Mouse (Mus musculus): ENCODE measurements at regions not wholly inside any gene's neighbourhood (a gene's known extent, or its start where the extent isn't known, plus 50 kb on each side); places are given as distances from the start of the nearest gene placed in this dataset.

GRCm38 (mm10) chr11:114178746-114179472, 112.1 kb upstream of the Sdk2 start:
- Histone ChIP-seq H3K36me3 (replicated peaks) (no peaks in the 10 kb centered on the region), H3K4me3 (ENCODE audit: low read depth, low read length) (no peak overlapping the region), H3K9me3 (replicated peaks) (peaks cover 87% of the 10 kb centered on the region), H3K27me3 (ENCODE audit: insufficient read depth, low read length) (no peaks in the 10 kb centered on the region), H3K4me1 (ENCODE audit: insufficient read depth, low read depth, low read length) (no peaks in the 10 kb centered on the region)
- ATAC-seq (ENCODE audit: extremely low read depth, insufficient number of reproducible peaks, low FRiP score, poor library complexity, severe bottlenecking): no peak
- TF ChIP-seq GATA2 (IDR thresholded peaks at IDR 0.05; ENCODE audit: borderline replicate concordance, low read depth, low read length) (no peak), CTCF (IDR thresholded peaks at IDR 0.05; ENCODE audit: low read depth, low read length) (no peak), TAL1 (conservative IDR thresholded peaks at IDR 0.05; ENCODE audit: low read depth, low read length) (no peak), GATA1 (IDR thresholded peaks at IDR 0.05; ENCODE audit: borderline replicate concordance, low read length) (no peak), POLR2AphosphoS5 (IDR thresholded peaks at IDR 0.05; ENCODE audit: insufficient replicate concordance, low read depth, low read length) (no peak)
- DNase-seq (ENCODE audit: low spot score): no peak

GRCm38 (mm10) chr11:114177789-114178188, 110.9 kb upstream of the Sdk2 start:
- no peak for DNase-seq (ENCODE audit: low spot score)
- TF ChIP-seq GATA2 (IDR thresholded peaks at IDR 0.05; ENCODE audit: borderline replicate concordance, low read depth, low read length): no peak
- no peak for TF ChIP-seq CTCF (IDR thresholded peaks at IDR 0.05; ENCODE audit: low read depth, low read length)
- TF ChIP-seq GATA1 (IDR thresholded peaks at IDR 0.05; ENCODE audit: borderline replicate concordance, low read length): no peak
- no peak for TF ChIP-seq TAL1 (conservative IDR thresholded peaks at IDR 0.05; ENCODE audit: low read depth, low read length)
- no peak for TF ChIP-seq POLR2AphosphoS5 (IDR thresholded peaks at IDR 0.05; ENCODE audit: insufficient replicate concordance, low read depth, low read length)
- Histone ChIP-seq H3K36me3 (replicated peaks) (no peaks in the 10 kb centered on the region), H3K9me3 (replicated peaks) (peaks cover 86% of the 10 kb centered on the region), H3K27me3 (ENCODE audit: insufficient read depth, low read length) (no peaks in the 10 kb centered on the region), H3K4me3 (ENCODE audit: low read depth, low read length) (no peak overlapping the region), H3K4me1 (ENCODE audit: insufficient read depth, low read depth, low read length) (no peaks in the 10 kb centered on the region)
- no peak for ATAC-seq (ENCODE audit: extremely low read depth, insufficient number of reproducible peaks, low FRiP score, poor library complexity, severe bottlenecking)

GRCm38 (mm10) chr11:114177281-114177680, 110.4 kb upstream of the Sdk2 start:
- H3K36me3 ChIP-seq (replicated peaks): no peaks in the 10 kb centered on the region
- ATAC-seq (ENCODE audit: extremely low read depth, insufficient number of reproducible peaks, low FRiP score, poor library complexity, severe bottlenecking): no peak

GRCm38 (mm10) chr11:114176671-114177212, 109.9 kb upstream of the Sdk2 start:
- DNase-seq (ENCODE audit: low spot score) (no peak), ATAC-seq (ENCODE audit: extremely low read depth, insufficient number of reproducible peaks, low FRiP score, poor library complexity, severe bottlenecking) (no peak)
- H3K4me3 ChIP-seq (ENCODE audit: low read depth, low read length): no peak overlapping the region
- no peaks in the 10 kb centered on the region for H3K36me3 ChIP-seq (replicated peaks)
- no peaks in the 10 kb centered on the region for H3K4me1 ChIP-seq (ENCODE audit: insufficient read depth, low read depth, low read length)
- no peaks in the 10 kb centered on the region for H3K27me3 ChIP-seq (ENCODE audit: insufficient read depth, low read length)
- H3K9me3 ChIP-seq (replicated peaks): peaks cover 86% of the 10 kb centered on the region
- TF ChIP-seq CTCF (IDR thresholded peaks at IDR 0.05; ENCODE audit: low read depth, low read length) (no peak), TAL1 (conservative IDR thresholded peaks at IDR 0.05; ENCODE audit: low read depth, low read length) (no peak), POLR2AphosphoS5 (IDR thresholded peaks at IDR 0.05; ENCODE audit: insufficient replicate concordance, low read depth, low read length) (no peak), GATA1 (IDR thresholded peaks at IDR 0.05; ENCODE audit: borderline replicate concordance, low read length) (no peak), GATA2 (IDR thresholded peaks at IDR 0.05; ENCODE audit: borderline replicate concordance, low read depth, low read length) (no peak)

More at GRCm38 (mm10) chr11:114177281-114177680, 110.4 kb upstream of the Sdk2 start:
- Histone ChIP-seq H3K4me3 (ENCODE audit: low read depth, low read length) (no peak overlapping the region), H3K4me1 (ENCODE audit: insufficient read depth, low read depth, low read length) (no peaks in the 10 kb centered on the region), H3K9me3 (replicated peaks) (peaks cover 86% of the 10 kb centered on the region), H3K27me3 (ENCODE audit: insufficient read depth, low read length) (no peaks in the 10 kb centered on the region)
- no peak for DNase-seq (ENCODE audit: low spot score)
- TF ChIP-seq GATA2 (IDR thresholded peaks at IDR 0.05; ENCODE audit: borderline replicate concordance, low read depth, low read length): no peak
- TF ChIP-seq TAL1 (conservative IDR thresholded peaks at IDR 0.05; ENCODE audit: low read depth, low read length): no peak
- TF ChIP-seq POLR2AphosphoS5 (IDR thresholded peaks at IDR 0.05; ENCODE audit: insufficient replicate concordance, low read depth, low read length): no peak
- no peak for TF ChIP-seq GATA1 (IDR thresholded peaks at IDR 0.05; ENCODE audit: borderline replicate concordance, low read length)
- TF ChIP-seq CTCF (IDR thresholded peaks at IDR 0.05; ENCODE audit: low read depth, low read length): no peak

- no peaks in the 10 kb centered on the region for H3K4me1 ChIP-seq (ENCODE audit: insufficient read depth, low read depth, low read length)
- H3K36me3 ChIP-seq (replicated peaks): no peaks in the 10 kb centered on the region
- no peak for TF ChIP-seq CTCF (IDR thresholded peaks at IDR 0.05; ENCODE audit: low read depth, low read length)
- no peak for TF ChIP-seq GATA2 (IDR thresholded peaks at IDR 0.05; ENCODE audit: borderline replicate concordance, low read depth, low read length)
- TF ChIP-seq GATA1 (IDR thresholded peaks at IDR 0.05; ENCODE audit: borderline replicate concordance, low read length): no peak
- no peak for TF ChIP-seq POLR2AphosphoS5 (IDR thresholded peaks at IDR 0.05; ENCODE audit: insufficient replicate concordance, low read depth, low read length)
- no peak for TF ChIP-seq TAL1 (conservative IDR thresholded peaks at IDR 0.05; ENCODE audit: low read depth, low read length)
- H3K27me3 ChIP-seq (ENCODE audit: insufficient read depth, low read length): no peaks in the 10 kb centered on the region
- peaks cover 92% of the 10 kb centered on the region for H3K9me3 ChIP-seq (replicated peaks)
- DNase-seq (ENCODE audit: low spot score) (no peak), ATAC-seq (ENCODE audit: extremely low read depth, insufficient number of reproducible peaks, low FRiP score, poor library complexity, severe bottlenecking) (no peak)
- no peak overlapping the region for H3K4me3 ChIP-seq (ENCODE audit: low read depth, low read length)
Observed at GRCm38 (mm10) chr11:114175437-114176131, 108.7 kb upstream of the Sdk2 start.

- DNase-seq (ENCODE audit: low spot score) (no peak), ATAC-seq (ENCODE audit: extremely low read depth, insufficient number of reproducible peaks, low FRiP score, poor library complexity, severe bottlenecking) (no peak)
- H3K36me3 ChIP-seq (replicated peaks): no peaks in the 10 kb centered on the region
- H3K9me3 ChIP-seq (replicated peaks): peaks cover 92% of the 10 kb centered on the region
- H3K4me1 ChIP-seq (ENCODE audit: insufficient read depth, low read depth, low read length): no peaks in the 10 kb centered on the region
- no peak for TF ChIP-seq POLR2AphosphoS5 (IDR thresholded peaks at IDR 0.05; ENCODE audit: insufficient replicate concordance, low read depth, low read length)
- no peak for TF ChIP-seq GATA1 (IDR thresholded peaks at IDR 0.05; ENCODE audit: borderline replicate concordance, low read length)
- no peak for TF ChIP-seq CTCF (IDR thresholded peaks at IDR 0.05; ENCODE audit: low read depth, low read length)
- no peak for TF ChIP-seq TAL1 (conservative IDR thresholded peaks at IDR 0.05; ENCODE audit: low read depth, low read length)
- TF ChIP-seq GATA2 (IDR thresholded peaks at IDR 0.05; ENCODE audit: borderline replicate concordance, low read depth, low read length): no peak
- no peak overlapping the region for H3K4me3 ChIP-seq (ENCODE audit: low read depth, low read length)
- H3K27me3 ChIP-seq (ENCODE audit: insufficient read depth, low read length): no peaks in the 10 kb centered on the region
Observed at GRCm38 (mm10) chr11:114174871-114175270, 108.0 kb upstream of the Sdk2 start.

All from G1E (cell line).